Mouse (Mus musculus) liver, embryonic 11.5 days (tissue): ENCODE measurements around the gene Cspg5. TPM values are rescaled to one million over a fixed set of nuclear protein-coding genes. Genes with fewer than 3 reads are reported as not detected.
A peak's percentile ranks its signal among the peaks of the same experiment; 100 is the strongest.

Experiments
- ATAC-seq: fragments of 200-750 bp; cut with Nextera tagmentation; replicated peaks from 2 replicates; pipeline ENCODE4 v1.8.0; 2017; ENCODE audit warnings: moderate number of reproducible peaks, mild to moderate bottlenecking, moderate TSS enrichment, moderate library complexity; ENCODE audit not compliant: low FRiP score
- DNase-seq: peaks from one replicate; pipeline ENCODE4 v3.0.0-alpha.2; 2017; ENCODE audit warnings: low spot score
- H3K27ac ChIP-seq: fragments of 300-500 bp; sonication (generic); 2 replicates; pipeline ENCODE4 v1.5.1; 2014; ENCODE audit warnings: mild to moderate bottlenecking, low read depth, low read length, control low read depth
- H3K27me3 ChIP-seq: fragments of 300-500 bp; sonication (generic); replicated peaks from 2 replicates; pipeline ENCODE4 v1.6.1; 2014; ENCODE audit warnings: low read length, mixed read lengths; ENCODE audit not compliant: control insufficient read depth, insufficient read depth
- H3K36me3 ChIP-seq: fragments of 300-500 bp; sonication (generic); 2 replicates; pipeline ENCODE4 v1.6.1; 2014; ENCODE audit warnings: mild to moderate bottlenecking, low read length, moderate library complexity, mixed read lengths; ENCODE audit not compliant: control insufficient read depth, insufficient read depth
- H3K4me1 ChIP-seq: fragments of 300-500 bp; sonication (generic); replicated peaks from 2 replicates; pipeline ENCODE4 v1.6.1; 2014; ENCODE audit warnings: low read length, mixed read lengths; ENCODE audit not compliant: control insufficient read depth, insufficient read depth
- H3K4me2 ChIP-seq: fragments of 300-500 bp; sonication (generic); 2 replicates; pipeline ENCODE4 v1.6.1; 2014; ENCODE audit warnings: mild to moderate bottlenecking, control low read depth, moderate library complexity
- H3K4me3 ChIP-seq: fragments of 300-500 bp; sonication (generic); 2 replicates; pipeline ENCODE4 v1.5.1; 2014; ENCODE audit warnings: low read depth, low read length, control low read depth
- H3K9ac ChIP-seq: fragments of 300-500 bp; sonication (generic); 2 replicates; pipeline ENCODE4 v1.6.1; 2014; ENCODE audit warnings: low read depth, low read length, control low read depth
- H3K9me3 ChIP-seq: fragments of 300-500 bp; sonication (generic); 2 replicates; pipeline ENCODE4 v1.6.1; 2016; ENCODE audit warnings: low read length, inconsistent platforms, mixed read lengths; ENCODE audit not compliant: control insufficient read depth
- WGBS: fragments of 180-500 bp; shearing (Covaris S2); extraction: QIAGEN DNeasy Blood & Tissue Kit; methylation state at CpG from one replicate; pipeline ENCODE4 v1.1.7; 2014; 5-methylcytosine and 5-hydroxymethylcytosine counted together
- polyA plus RNA-seq: library from polyadenylated mRNA; unstranded; fragments of >200 nt; fragmentation: Nextera tagmentation; extraction: Ambion mirVana; gene quantifications from 2 replicates; pipeline ENCODE4 v1.2.1, GENCODE M21; 2014

Cspg5 gene
- polyA plus RNA-seq, 1 experiment from 2014 or later = 0.21 TPM

DNA sequence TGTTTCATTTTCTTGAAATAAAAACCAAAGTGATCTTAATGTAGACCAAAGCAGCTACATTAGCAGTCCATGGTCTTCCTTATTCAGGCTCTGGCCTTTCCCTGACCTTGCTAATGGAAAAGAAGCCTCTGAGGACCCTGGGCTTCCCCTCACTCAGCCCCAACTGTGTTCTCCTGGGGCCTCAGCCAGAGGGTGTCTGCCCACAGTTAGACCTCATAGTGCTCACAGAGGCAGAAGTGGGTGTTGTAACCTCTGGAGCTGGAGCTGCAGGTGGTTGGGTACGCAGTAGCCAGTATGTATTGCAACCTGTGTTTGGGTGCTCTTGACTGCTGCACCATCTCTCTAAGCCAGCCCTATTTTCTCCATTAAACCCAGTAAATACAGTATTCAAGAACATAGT, 14.5 kb upstream of the Cspg5 start:
- Histone ChIP-seq H3K9ac (no peak overlapping the region), H3K36me3 (peaks cover 36% of the 10 kb centered on the region), H3K27me3 (no peaks in the 10 kb centered on the region), H3K4me3 (no peak overlapping the region), H3K9me3 (no peaks in the 10 kb centered on the region), H3K27ac (no peak overlapping the region), H3K4me2 (no peak overlapping the region), H3K4me1 (no peaks in the 10 kb centered on the region)
- 95% methylated on average over 1 of the region's 1 CpGs for WGBS
- ATAC-seq (no peak), DNase-seq (no peak)

- WGBS = 77% methylated on average over 10 of the region's 10 CpGs
- no peak overlapping the region for H3K9ac ChIP-seq
- no peak overlapping the region for H3K27ac ChIP-seq
- no peaks in the 10 kb centered on the region for H3K27me3 ChIP-seq
- peak; percentile 17 for DNase-seq
- no peak overlapping the region for H3K4me3 ChIP-seq
- H3K4me2 ChIP-seq = no peak overlapping the region
- ATAC-seq = no peak
- H3K4me1 ChIP-seq = no peaks in the 10 kb centered on the region
- peaks cover 34% of the 10 kb centered on the region for H3K36me3 ChIP-seq
- no peaks in the 10 kb centered on the region for H3K9me3 ChIP-seq
Observed at GRCm38 (mm10) chr9:110229566-110230248, 13.9 kb upstream of the Cspg5 start.

DNA sequence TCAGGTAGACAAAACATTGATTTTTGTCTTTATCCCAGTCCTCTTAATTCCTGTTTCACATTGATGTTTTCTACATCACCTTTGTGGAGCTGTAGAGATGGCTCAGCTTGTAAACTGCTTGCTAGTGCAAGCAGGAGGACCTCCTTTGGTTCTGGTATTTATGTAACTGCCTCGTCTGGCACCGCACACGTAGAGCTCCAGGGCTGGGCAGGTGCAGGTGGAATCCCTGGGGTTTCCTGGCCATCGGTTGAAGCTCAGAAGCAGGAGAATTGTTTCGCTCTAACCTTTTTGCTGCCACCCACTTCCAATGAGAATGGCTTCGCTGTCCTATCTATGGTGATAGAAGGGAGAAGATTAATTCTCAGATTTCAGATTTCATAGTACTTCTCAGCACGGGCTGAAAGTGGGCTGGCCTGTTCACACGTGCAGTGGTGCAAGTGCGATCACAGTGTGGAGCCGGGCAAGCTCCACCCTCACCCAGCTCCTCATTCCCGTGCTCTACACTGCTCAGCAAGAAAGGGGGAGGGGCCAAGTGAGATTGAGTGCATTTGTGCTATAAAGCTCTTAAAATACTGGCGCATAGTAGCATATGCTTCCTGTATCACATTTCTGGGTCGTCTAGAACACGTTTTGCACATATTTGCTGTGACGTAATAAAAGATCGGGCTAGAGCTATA, 13.1 kb upstream of the Cspg5 start:
- H3K27me3 ChIP-seq = no peaks in the 10 kb centered on the region
- peaks cover 39% of the 10 kb centered on the region for H3K36me3 ChIP-seq
- H3K9me3 ChIP-seq = no peaks in the 10 kb centered on the region
- no peak overlapping the region for H3K4me3 ChIP-seq
- H3K9ac ChIP-seq = no peak overlapping the region
- ATAC-seq = no peak
- H3K4me2 ChIP-seq = no peak overlapping the region
- H3K27ac ChIP-seq = no peak overlapping the region
- 88% methylated on average over 16 of the region's 16 CpGs for WGBS
- H3K4me1 ChIP-seq = no peaks in the 10 kb centered on the region
- DNase-seq = peak; percentile 15

DNA sequence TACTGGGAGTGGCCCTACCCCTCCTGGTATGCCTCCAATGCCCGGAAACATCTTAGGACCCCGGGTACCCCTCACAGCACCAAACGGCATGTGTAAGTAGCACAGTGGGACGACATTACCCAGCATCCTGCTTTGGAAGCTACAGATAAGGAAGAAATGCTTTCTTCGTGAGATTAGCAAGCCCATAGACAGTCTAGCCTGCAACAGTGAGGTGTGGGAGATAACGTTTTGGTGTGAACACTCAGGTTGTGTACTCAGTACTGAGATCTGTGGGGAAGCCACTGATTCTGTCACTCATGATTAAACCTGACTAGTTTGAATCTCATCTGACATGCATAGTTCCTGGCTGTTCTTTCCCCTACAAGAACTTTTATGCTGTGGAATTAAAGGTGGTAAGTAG, 8.6 kb upstream of the Cspg5 start:
- DNase-seq (no peak), ATAC-seq (0 out of 2 replicates have a peak, but pooled peaks have one; percentile 53)
- peaks cover 54% of the 10 kb centered on the region for H3K36me3 ChIP-seq
- H3K9ac ChIP-seq = no peak overlapping the region
- no peaks in the 10 kb centered on the region for H3K27me3 ChIP-seq
- H3K4me3 ChIP-seq = no peak overlapping the region
- no peak overlapping the region for H3K4me2 ChIP-seq
- H3K4me1 ChIP-seq = no peaks in the 10 kb centered on the region
- H3K9me3 ChIP-seq = no peaks in the 10 kb centered on the region
- H3K27ac ChIP-seq = no peak overlapping the region
- 64% methylated on average over 6 of the region's 6 CpGs for WGBS

GRCm38 (mm10) chr9:110244567-110244888, 945 bp downstream of the Cspg5 start:
- H3K27me3 ChIP-seq = peaks cover 40% of the 10 kb centered on the region
- DNase-seq = no peak
- ATAC-seq = 0 out of 2 replicates have a peak, but pooled peaks have one; percentile 15
- H3K9me3 ChIP-seq = no peaks in the 10 kb centered on the region
- peak overlapping the region; percentile 69 for H3K4me3 ChIP-seq
- no peak overlapping the region for H3K9ac ChIP-seq
- H3K27ac ChIP-seq = no peak overlapping the region
- peaks cover 10% of the 10 kb centered on the region for H3K4me1 ChIP-seq
- peaks cover 2% of the 10 kb centered on the region; the same call in 1 of the 2 replicates for H3K36me3 ChIP-seq
- H3K4me2 ChIP-seq = peak overlapping the region; percentile 100
- 25% methylated on average over 7 of the region's 7 CpGs for WGBS

DNA sequence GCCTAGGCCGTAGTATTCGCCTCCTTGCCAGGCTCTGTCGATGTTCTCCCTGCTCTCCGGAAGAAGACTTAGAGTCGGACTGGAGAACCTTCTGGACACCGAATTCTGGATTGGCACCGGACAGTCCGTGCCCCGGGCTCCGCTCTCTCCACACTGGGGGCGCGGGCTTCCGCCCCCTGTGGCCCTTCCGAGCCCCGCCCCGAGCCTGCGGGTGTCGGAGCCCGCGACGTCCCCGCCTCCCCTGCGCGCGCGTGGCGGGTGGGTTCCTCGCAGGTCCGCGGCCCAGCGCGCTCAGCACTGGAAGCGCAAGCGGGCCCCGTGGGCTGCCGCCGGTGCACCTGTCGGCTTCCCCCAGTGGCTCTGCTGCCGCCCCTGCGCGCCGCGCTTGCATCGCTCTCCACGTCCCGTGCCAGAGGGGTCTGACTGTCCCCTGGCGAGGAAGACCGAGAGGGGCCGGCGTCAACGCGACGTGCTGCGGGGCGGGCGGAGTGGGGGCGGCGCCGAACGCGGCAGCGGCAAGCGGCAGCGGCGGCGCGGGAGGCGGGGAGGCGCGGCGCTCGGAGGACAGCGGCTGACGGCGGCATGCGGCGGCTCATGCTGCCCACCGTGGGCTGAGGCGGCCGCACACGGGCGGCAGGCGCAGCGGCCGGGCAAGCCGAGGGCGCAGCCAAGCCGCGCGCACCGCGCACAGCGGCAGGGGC, 1.5 kb downstream of the Cspg5 start:
- no peaks in the 10 kb centered on the region for H3K36me3 ChIP-seq
- 0 out of 2 replicates have a peak, but pooled peaks have one; percentile 17 for ATAC-seq
- peaks cover 10% of the 10 kb centered on the region for H3K4me1 ChIP-seq
- peak overlapping the region; percentile 100 for H3K4me2 ChIP-seq
- 2% methylated on average over 90 of the region's 93 CpGs for WGBS
- H3K4me3 ChIP-seq = peak overlapping the region; percentile 69
- H3K9me3 ChIP-seq = no peaks in the 10 kb centered on the region
- H3K27me3 ChIP-seq = peaks cover 40% of the 10 kb centered on the region
- H3K27ac ChIP-seq = no peak overlapping the region
- DNase-seq = peak; percentile 52
- peak overlapping the region; percentile 35 for H3K9ac ChIP-seq

DNA sequence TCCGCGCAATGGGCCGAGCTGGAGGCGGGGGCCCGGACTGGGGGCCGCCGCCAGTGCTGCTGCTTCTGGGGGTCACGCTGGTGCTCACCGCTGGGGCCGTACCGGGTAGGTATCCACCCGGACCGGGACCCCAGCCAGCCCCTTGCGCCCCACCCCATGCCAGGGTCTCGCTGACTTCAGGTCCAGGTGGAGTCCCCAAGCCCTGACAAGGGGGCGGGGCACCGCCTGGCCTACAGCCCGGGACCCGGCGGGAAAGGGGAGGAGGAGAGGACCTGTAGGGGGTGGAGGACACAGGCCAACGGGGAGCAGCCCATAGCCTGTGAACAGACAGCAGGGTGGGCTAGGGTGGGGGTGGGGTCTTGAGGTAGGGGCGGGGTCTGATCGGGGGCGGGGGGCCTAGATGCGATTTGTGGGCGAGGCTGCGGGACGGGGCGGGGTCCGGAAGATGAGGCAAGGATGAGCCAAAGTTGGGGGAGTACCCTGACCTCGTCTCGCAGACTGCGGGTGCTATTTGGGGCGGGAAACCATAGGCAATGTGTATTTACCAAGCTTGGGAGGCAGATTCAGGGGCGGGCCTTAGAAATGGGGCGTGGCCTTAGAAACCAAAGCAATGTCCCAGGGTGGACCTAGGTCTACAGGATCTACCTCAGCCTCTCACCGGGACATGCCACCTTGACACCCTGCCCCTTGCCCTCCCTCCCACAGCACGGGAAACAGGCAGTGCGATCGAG, 2.2 kb downstream of the Cspg5 start:
- H3K4me1 ChIP-seq = peaks cover 10% of the 10 kb centered on the region
- H3K27me3 ChIP-seq = peaks cover 40% of the 10 kb centered on the region
- H3K4me3 ChIP-seq = peak overlapping the region; percentile 69
- DNase-seq (peak; percentile 52), ATAC-seq (peak; percentile 61)
- no peaks in the 10 kb centered on the region for H3K9me3 ChIP-seq
- peak overlapping the region; percentile 100 for H3K4me2 ChIP-seq
- no peak overlapping the region for H3K27ac ChIP-seq
- WGBS = 2% methylated on average over 36 of the region's 40 CpGs
- no peaks in the 10 kb centered on the region for H3K36me3 ChIP-seq
- H3K9ac ChIP-seq = peak overlapping the region; percentile 35

DNA sequence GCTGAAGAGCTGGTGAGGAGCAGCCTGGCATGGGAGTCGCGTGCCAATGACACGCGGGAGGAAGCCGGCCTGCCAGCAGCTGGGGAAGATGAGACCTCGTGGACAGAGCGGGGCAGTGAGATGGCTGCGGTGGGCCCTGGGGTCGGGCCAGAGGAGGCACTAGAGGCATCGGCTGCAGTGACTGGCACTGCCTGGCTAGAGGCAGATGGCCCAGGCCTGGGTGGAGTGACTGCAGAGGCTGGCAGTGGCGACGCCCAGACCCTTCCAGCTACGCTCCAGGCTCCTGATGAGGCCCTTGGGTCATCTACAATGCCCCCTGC, 2.7 kb downstream of the Cspg5 start:
- Histone ChIP-seq H3K36me3 (no peaks in the 10 kb centered on the region), H3K4me2 (peak overlapping the region; percentile 100), H3K4me3 (peak overlapping the region; percentile 69), H3K27me3 (peaks cover 40% of the 10 kb centered on the region), H3K27ac (no peak overlapping the region), H3K9ac (no peak overlapping the region), H3K4me1 (peaks cover 10% of the 10 kb centered on the region), H3K9me3 (no peaks in the 10 kb centered on the region)
- no peak for ATAC-seq
- WGBS = 43% methylated on average over 13 of the region's 13 CpGs
- no peak for DNase-seq
